Mouse (Mus musculus) lung, postnatal 0 days (tissue): ENCODE measurements around the gene Hist1h2ac.

ENCODE experiments used
- CTCF ChIP-seq: IDR thresholded peaks from 2 replicates; pipeline ENCODE4 v1.5.1; 2016; ENCODE audit warnings: antibody characterized with exemption, mild to moderate bottlenecking
- EP300 ChIP-seq: IDR thresholded peaks from 2 replicates; pipeline ENCODE4 v1.6.1; 2016; ENCODE audit warnings: antibody characterized with exemption, mild to moderate bottlenecking, control low read depth

DNA sequence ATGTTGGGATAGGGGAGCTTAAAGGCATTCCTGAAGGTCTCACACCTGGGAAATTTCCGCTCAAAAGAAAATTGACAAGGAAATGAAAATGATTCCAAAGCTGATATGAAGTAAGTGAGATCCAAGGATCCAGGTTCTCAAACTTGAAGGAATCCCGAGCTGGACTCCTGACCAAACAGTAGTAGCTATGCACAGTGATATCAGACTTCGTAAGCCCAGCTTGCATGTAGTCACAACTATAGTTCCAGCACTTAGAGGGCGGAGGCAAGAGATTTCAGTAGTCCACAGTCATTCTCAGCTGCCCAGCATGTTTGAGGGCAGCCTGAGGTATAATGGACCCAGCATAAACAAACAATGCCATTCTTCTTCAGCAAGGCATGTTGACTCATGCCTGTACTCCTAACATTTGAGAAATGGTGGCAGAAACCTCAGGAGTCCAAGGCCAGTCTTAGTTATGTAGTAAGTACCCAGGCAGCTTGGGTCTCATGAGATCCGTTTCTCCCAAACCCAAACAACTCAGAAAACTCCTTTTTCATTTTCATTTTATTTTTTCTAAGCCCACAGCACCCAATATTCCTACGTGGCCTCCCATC, 1.7 kb downstream of the Hist1h2ac start:
- TF ChIP-seq CTCF = no peak
- TF ChIP-seq EP300 = no peak
